Mouse (Mus musculus) c-Kit-positive CD71-negative TER-119-negative erythroid progenitor cells, embryonic 14.5 days (primary cell): ENCODE data around the gene Kirrel2.

Experiments
- DNase-seq: peaks from one replicate; pipeline ENCODE4 v3.0.0-alpha.2; 2013; ENCODE audit warnings: low read depth

The Kirrel2 gene

GRCm38 (mm10) chr7:30413596-30413995 is 43.9 kb downstream of the Kirrel2 start, which contains the start of gene Tyrobp:
TSS of gene Tyrobp (plus strand) at chr7:30413760.
- DNase-seq = no peak

- no peak for DNase-seq
These were observed 44.7 kb downstream of the Kirrel2 start for GRCm38 (mm10) chr7:30412735-30413147.

GRCm38 (mm10) chr7:30411023-30411422 is 46.5 kb downstream of the Kirrel2 start:
- DNase-seq = no peak

GRCm38 (mm10) chr7:30409789-30410188 is 47.7 kb downstream of the Kirrel2 start:
- DNase-seq = no peak

DNA sequence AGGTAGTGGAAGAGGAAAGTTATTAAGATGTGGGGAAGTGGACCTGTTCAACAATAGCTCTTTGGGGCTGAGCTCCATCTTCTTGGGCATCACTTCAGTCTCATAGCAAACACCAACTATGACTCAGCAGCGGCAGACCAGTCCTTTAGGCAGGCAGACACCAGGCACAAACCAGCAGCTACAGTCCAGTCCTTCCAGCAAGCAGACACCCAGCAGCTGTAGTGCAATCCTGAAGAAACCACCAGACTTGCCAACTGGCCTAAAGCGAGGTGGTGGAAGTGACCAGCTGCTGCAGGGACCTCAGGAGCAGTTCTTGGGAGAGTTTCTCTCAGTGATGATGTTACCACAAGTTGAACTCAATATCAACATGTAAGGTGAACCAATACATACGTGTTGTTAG is 48.9 kb downstream of the Kirrel2 start:
- DNase-seq = no peak

GRCm38 (mm10) chr7:30402343-30402742 is 55.1 kb downstream of the Kirrel2 start:
- DNase-seq = no peak

DNA sequence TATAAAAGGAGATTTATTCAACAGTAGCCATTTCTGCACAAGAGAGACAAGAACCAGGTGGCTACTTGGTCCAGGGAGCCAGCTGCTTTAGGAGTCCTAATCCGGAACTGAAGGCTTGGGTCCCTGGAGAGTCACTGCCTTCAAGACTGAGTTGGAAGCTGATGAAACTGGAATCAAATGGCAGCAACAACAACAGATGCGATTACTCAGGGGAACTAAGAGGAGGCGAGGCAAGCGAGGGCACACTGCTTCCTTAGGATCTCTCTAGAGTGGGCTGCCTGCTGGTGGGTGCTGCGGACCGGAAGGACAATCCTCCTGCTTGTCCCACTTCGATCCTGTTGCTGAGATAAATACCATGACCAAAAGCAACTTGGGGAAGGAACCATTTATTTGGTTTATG is 57.8 kb downstream of the Kirrel2 start:
- DNase-seq = no peak
